Mouse (Mus musculus) testis, adult 2 months (tissue): ENCODE results near the gene Cdh18.

Source experiments
- CTCF ChIP-seq: fragments of 200-500 bp; IDR thresholded peaks from 2 replicates; pipeline ENCODE4 v1.5.1; 2012; ENCODE audit warnings: low read depth, mild to moderate bottlenecking, inconsistent platforms, low read length, moderate library complexity; ENCODE audit not compliant: control insufficient read depth, insufficient read depth, insufficient replicate concordance
- POLR2A ChIP-seq: fragments of 200-500 bp; IDR thresholded peaks from 2 replicates; pipeline ENCODE4 v1.6.1; 2012; ENCODE audit warnings: low read depth, mild to moderate bottlenecking, inconsistent platforms, low read length, moderate library complexity; ENCODE audit not compliant: control insufficient read depth

GRCm38 (mm10) chr15:22934293-22934692 lies 385.5 kb downstream of the Cdh18 start:
- TF ChIP-seq POLR2A (no peak), CTCF (no peak)
